Mouse (Mus musculus) heart, embryonic 13.5 days (tissue): ENCODE measurements around the gene Enc1. TPM values are rescaled to one million over a fixed set of nuclear protein-coding genes. Genes with fewer than 3 reads are reported as not detected.

ENCODE experiments used
- ATAC-seq: fragments of 200-750 bp; cut with Nextera tagmentation; 2 replicates; pipeline ENCODE4 v1.8.0; 2017; ENCODE audit warnings: moderate TSS enrichment; ENCODE audit not compliant: insufficient number of reproducible peaks, low FRiP score, low TSS enrichment; ENCODE audit errors: extremely low read depth
- H3K27ac ChIP-seq: fragments of 300-500 bp; sonication (generic); replicated peaks from 2 replicates; pipeline ENCODE4 v1.5.1; 2015; ENCODE audit warnings: moderate library complexity, mild to moderate bottlenecking, inconsistent platforms
- H3K27me3 ChIP-seq: fragments of 300-500 bp; sonication (generic); replicated peaks from 2 replicates; pipeline ENCODE4 v1.6.1; 2015; ENCODE audit warnings: mild to moderate bottlenecking, inconsistent platforms
- H3K36me3 ChIP-seq: fragments of 300-500 bp; sonication (generic); 2 replicates; pipeline ENCODE4 v1.6.1; 2015; ENCODE audit warnings: mild to moderate bottlenecking, inconsistent platforms
- H3K4me1 ChIP-seq: fragments of 300-500 bp; sonication (generic); 2 replicates; pipeline ENCODE4 v1.6.1; 2015; ENCODE audit warnings: inconsistent platforms
- H3K4me2 ChIP-seq: fragments of 300-500 bp; sonication (generic); 2 replicates; pipeline ENCODE4 v1.6.1; 2015; ENCODE audit warnings: inconsistent platforms, mild to moderate bottlenecking, moderate library complexity
- H3K4me3 ChIP-seq: fragments of 300-500 bp; sonication (generic); 2 replicates; pipeline ENCODE4 v1.5.1; 2015; ENCODE audit warnings: moderate library complexity, mild to moderate bottlenecking, inconsistent platforms
- H3K9ac ChIP-seq: fragments of 300-500 bp; sonication (generic); 2 replicates; pipeline ENCODE4 v1.6.1; 2015; ENCODE audit warnings: inconsistent platforms, mild to moderate bottlenecking, moderate library complexity
- H3K9me3 ChIP-seq: fragments of 300-500 bp; sonication (generic); 2 replicates; pipeline ENCODE4 v1.6.1; 2016; ENCODE audit warnings: inconsistent platforms
- WGBS: fragments of 180-500 bp; shearing (Covaris S2); methylation state at CpG from one replicate; pipeline ENCODE4 v1.1.7; 2015; ENCODE audit warnings: mixed read lengths; 5-methylcytosine and 5-hydroxymethylcytosine counted together
- polyA plus RNA-seq: library from polyadenylated mRNA; unstranded; fragments of >200 nt; fragmentation: Nextera tagmentation; extraction: Ambion mirVana; gene quantifications from 2 replicates; pipeline ENCODE4 v1.2.1, GENCODE M21; 2015

Gene Enc1
- polyA plus RNA-seq, 1 experiment from 2014 or later: 4.0 TPM

DNA sequence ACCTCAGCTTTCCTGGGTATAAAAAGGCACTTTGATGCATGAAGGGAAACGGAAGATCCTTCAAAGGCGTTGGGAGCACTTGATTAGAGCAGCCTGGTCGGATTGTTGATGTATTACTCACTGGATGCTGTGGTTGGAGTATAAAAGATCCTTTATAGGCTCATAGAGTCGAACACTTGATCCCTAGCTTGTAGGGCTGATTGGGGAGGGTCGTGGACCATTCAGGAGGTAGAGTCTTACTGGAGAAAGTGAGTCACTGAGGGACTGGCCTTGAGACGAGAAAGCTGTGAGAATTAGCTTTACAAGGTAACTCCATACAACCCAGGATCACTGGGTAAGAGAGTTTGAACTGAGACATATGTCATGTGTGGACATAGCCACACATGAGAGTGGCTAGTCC is 30.7 kb downstream of the Enc1 start:
- no peak overlapping the region for H3K27ac ChIP-seq
- H3K27me3 ChIP-seq: no peaks in the 10 kb centered on the region
- H3K9me3 ChIP-seq: peaks cover 12% of the 10 kb centered on the region
- H3K9ac ChIP-seq: no peak overlapping the region
- H3K4me2 ChIP-seq: no peak overlapping the region
- no peak overlapping the region for H3K4me3 ChIP-seq
- 0 out of 2 replicates have a peak, but pooled peaks cover 2% of the 10 kb centered on the region for H3K36me3 ChIP-seq
- 59% methylated on average over 6 of the region's 6 CpGs for WGBS
- H3K4me1 ChIP-seq: no peaks in the 10 kb centered on the region
- no peak for ATAC-seq

DNA sequence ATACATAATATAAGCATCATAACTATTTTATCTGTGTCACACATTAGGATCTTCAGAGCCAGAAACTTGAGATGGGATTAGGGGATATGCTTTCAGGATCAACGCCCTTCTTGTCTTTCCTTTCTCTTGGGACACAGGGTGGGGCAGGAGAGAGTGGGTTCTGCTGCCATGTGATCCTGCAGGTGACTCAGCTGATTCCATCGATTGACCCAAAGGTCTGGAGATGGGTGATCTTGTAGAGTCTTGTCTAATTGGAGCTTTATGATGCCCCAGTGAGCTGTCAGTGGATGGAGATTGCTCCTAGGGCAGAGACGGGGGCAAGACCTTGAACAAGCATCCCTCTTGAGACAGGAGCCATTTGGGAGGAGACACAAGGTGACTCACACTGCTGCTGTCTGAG is 33.9 kb downstream of the Enc1 start:
- Histone ChIP-seq H3K4me1 (no peaks in the 10 kb centered on the region), H3K9ac (no peak overlapping the region), H3K27ac (no peak overlapping the region), H3K4me3 (no peak overlapping the region), H3K4me2 (no peak overlapping the region), H3K36me3 (no peaks in the 10 kb centered on the region), H3K9me3 (no peaks in the 10 kb centered on the region), H3K27me3 (peaks cover 7% of the 10 kb centered on the region; the same call in 1 of the 2 replicates)
- WGBS: 77% methylated on average over 3 of the region's 3 CpGs
- ATAC-seq: no peak

- 76% methylated on average over 10 of the region's 10 CpGs for WGBS
- Histone ChIP-seq H3K9ac (no peak overlapping the region), H3K4me3 (no peak overlapping the region), H3K27me3 (peaks cover 7% of the 10 kb centered on the region; the same call in 1 of the 2 replicates), H3K4me1 (no peaks in the 10 kb centered on the region), H3K4me2 (no peak overlapping the region), H3K27ac (no peak overlapping the region), H3K9me3 (no peaks in the 10 kb centered on the region), H3K36me3 (no peaks in the 10 kb centered on the region)
- no peak for ATAC-seq
Observed at GRCm38 (mm10) chr13:97275482-97275881, 34.6 kb downstream of the Enc1 start.

- Histone ChIP-seq H3K9ac (peak overlapping the region; percentile 55), H3K27ac (no peak overlapping the region; the same call in 1 of the 2 replicates)
- ATAC-seq: no peak
Observed at GRCm38 (mm10) chr13:97282051-97282910, 41.4 kb downstream of the Enc1 start.

GRCm38 (mm10) chr13:97282911-97283281 is 42.0 kb downstream of the Enc1 start:
- peak overlapping the region; percentile 72 for H3K4me2 ChIP-seq
- peak overlapping the region; percentile 55; the same call in 1 of the 2 replicates for H3K9ac ChIP-seq
- H3K36me3 ChIP-seq: no peaks in the 10 kb centered on the region
- no peak overlapping the region for H3K27ac ChIP-seq
- WGBS: 13% methylated on average over 9 of the region's 9 CpGs
- no peak for ATAC-seq
- no peaks in the 10 kb centered on the region for H3K9me3 ChIP-seq
- peak overlapping the region; percentile 41 for H3K4me3 ChIP-seq
- peaks cover 10% of the 10 kb centered on the region for H3K4me1 ChIP-seq
- peaks cover 19% of the 10 kb centered on the region for H3K27me3 ChIP-seq

More at GRCm38 (mm10) chr13:97282051-97282910, 41.4 kb downstream of the Enc1 start:
- Histone ChIP-seq H3K9me3 (no peaks in the 10 kb centered on the region), H3K4me3 (peak overlapping the region; percentile 41), H3K4me1 (peaks cover 10% of the 10 kb centered on the region), H3K27me3 (peaks cover 19% of the 10 kb centered on the region), H3K36me3 (no peaks in the 10 kb centered on the region), H3K4me2 (peak overlapping the region; percentile 72)
- 12% methylated on average over 26 of the region's 26 CpGs for WGBS

DNA sequence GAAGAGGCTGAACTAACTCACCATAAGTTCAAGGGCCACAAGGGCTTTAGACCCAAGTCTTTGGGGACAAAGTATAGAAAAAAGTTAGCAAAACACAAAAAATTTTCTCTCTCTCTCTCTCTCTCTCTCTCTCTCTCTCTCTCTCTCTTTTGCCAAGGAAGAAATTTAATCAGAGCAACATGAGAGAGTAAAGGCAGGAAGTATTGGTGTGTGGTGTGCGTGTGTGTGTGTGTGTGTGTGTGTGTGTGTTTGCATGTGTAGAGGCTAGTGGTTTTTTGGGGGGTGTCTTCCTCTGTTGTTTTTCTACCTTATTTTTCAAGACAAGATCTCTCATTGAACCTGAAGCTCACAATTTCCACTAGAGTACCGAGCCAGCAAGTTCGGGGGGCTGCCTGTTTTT is 46.1 kb downstream of the Enc1 start:
- peaks cover 22% of the 10 kb centered on the region for H3K4me1 ChIP-seq
- no peak overlapping the region for H3K9ac ChIP-seq
- H3K27me3 ChIP-seq: peaks cover 12% of the 10 kb centered on the region
- no peak for ATAC-seq
- 84% methylated on average over 3 of the region's 3 CpGs for WGBS
- H3K9me3 ChIP-seq: no peaks in the 10 kb centered on the region
- no peak overlapping the region for H3K27ac ChIP-seq
- H3K36me3 ChIP-seq: no peaks in the 10 kb centered on the region
- H3K4me3 ChIP-seq: no peak overlapping the region
- no peak overlapping the region for H3K4me2 ChIP-seq

GRCm38 (mm10) chr13:97290747-97291146 is 49.8 kb downstream of the Enc1 start:
- Histone ChIP-seq H3K4me1 (peaks cover 29% of the 10 kb centered on the region), H3K27me3 (no peaks in the 10 kb centered on the region; the same call in 1 of the 2 replicates), H3K4me2 (no peak overlapping the region), H3K9ac (no peak overlapping the region; the same call in 1 of the 2 replicates), H3K4me3 (no peak overlapping the region), H3K9me3 (no peaks in the 10 kb centered on the region), H3K36me3 (no peaks in the 10 kb centered on the region), H3K27ac (no peak overlapping the region)
- ATAC-seq: no peak
- 30% methylated on average over 3 of the region's 3 CpGs for WGBS

DNA sequence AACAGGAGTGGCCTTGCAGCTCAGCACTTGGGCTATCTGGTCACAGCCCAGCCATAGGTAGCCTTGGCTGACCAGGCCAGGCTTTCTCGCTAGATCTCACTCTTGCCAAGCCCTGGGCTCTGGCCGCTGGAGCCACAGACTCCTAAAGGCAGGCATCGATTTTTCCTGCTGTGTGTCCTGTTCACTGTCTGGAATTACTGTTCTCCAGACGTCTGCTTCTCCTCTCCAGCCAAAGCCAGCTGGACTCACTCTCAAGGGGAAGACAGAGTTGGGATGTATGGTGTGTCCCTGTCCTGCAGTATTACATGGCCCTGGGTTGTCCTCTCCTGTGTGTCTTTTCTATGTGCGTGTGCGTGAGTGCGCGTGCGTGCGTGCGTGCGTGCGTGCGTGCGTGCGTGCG is 50.4 kb downstream of the Enc1 start:
- no peak for ATAC-seq
- Histone ChIP-seq H3K4me1 (peaks cover 31% of the 10 kb centered on the region), H3K9ac (peak overlapping the region; percentile 28; the same call in 1 of the 2 replicates), H3K27ac (0 out of 2 replicates have a peak overlapping the region, but pooled peaks have one; percentile 29), H3K9me3 (no peaks in the 10 kb centered on the region), H3K27me3 (no peaks in the 10 kb centered on the region; the same call in 1 of the 2 replicates), H3K4me2 (no peak overlapping the region), H3K36me3 (no peaks in the 10 kb centered on the region), H3K4me3 (no peak overlapping the region)
- WGBS: 74% methylated on average over 17 of the region's 17 CpGs

DNA sequence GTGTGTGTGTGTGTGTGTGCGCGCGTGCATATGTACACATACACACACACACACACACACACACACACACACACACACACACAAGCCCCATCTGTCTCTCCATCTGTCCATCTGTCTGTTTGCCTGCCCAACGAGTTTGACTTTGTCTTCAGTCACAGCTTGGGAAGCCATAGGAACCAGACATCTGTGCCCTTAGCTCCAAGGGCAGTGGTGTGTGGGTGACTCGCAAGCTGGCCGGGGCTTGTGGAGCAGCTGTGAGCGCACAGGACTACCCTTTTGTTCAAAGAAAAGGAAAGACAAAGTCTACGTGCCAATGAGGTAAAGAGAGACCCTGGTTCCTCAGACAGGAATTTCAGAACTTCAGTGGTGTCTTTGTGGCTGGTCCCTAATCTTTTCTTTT is 51.1 kb downstream of the Enc1 start:
- H3K4me3 ChIP-seq: no peak overlapping the region
- H3K36me3 ChIP-seq: no peaks in the 10 kb centered on the region
- no peak for ATAC-seq
- peaks cover 32% of the 10 kb centered on the region for H3K4me1 ChIP-seq
- no peaks in the 10 kb centered on the region for H3K9me3 ChIP-seq
- H3K9ac ChIP-seq: no peak overlapping the region
- WGBS: 59% methylated on average over 8 of the region's 8 CpGs
- peak overlapping the region; percentile 42 for H3K4me2 ChIP-seq
- no peaks in the 10 kb centered on the region; the same call in 1 of the 2 replicates for H3K27me3 ChIP-seq
- no peak overlapping the region for H3K27ac ChIP-seq

DNA sequence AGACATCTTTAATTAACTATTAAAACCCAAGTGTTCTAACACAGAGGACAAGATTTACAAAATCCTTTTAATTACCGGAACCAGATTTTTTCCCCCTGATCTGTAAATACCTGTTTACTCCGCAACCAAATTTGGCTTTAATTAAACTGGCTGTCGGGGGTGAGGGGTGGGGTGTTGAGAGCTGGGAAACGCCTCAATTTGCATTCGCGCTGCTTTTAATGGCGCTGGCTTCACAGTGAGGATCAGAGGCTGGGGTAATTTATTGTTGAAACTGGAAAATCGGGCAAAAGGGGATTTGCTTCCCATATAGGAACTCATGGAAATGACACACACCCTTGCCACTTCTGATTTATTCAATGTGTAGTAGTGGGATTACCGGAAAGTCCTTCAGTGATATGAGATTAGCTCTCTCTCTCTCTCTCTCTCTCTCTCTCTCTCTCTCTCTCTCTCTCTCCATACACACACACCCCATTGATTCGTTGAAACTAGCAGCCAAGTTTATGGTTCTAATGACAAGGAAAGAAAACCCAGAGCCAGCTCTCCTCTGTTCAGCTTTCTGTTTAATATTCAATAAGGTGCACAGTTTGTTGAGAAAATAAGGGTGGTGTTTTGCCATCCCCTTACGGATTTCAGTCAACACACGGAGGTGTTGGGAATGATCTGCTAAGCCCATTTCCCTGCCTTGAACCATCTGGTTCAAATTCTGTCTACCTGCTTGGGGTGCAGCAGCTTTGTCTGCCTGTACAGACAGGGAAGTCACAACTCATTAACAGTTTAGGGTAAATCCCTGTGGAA is 51.7 kb downstream of the Enc1 start:
- Histone ChIP-seq H3K27me3 (no peaks in the 10 kb centered on the region; the same call in 1 of the 2 replicates), H3K4me3 (0 out of 2 replicates have a peak overlapping the region, but pooled peaks have one; percentile 4), H3K27ac (no peak overlapping the region), H3K4me2 (peak overlapping the region; percentile 42), H3K9me3 (no peaks in the 10 kb centered on the region), H3K36me3 (no peaks in the 10 kb centered on the region), H3K4me1 (peaks cover 34% of the 10 kb centered on the region), H3K9ac (no peak overlapping the region)
- 38% methylated on average over 12 of the region's 12 CpGs for WGBS
- ATAC-seq: no peak
